Mouse (Mus musculus): ENCODE results near the gene Prss32. TPM values are rescaled to one million over a fixed set of nuclear protein-coding genes. Genes with fewer than 3 reads are reported as not detected.

The Prss32 gene
- polyA plus RNA-seq, 1 experiment, result 0.10 TPM

Other genes starting within 250 kb of the Prss32 start
- gene Zfp13, start 244.4 kb upstream of the Prss32 start, polyA plus RNA-seq (2012; rRNA removed), result 27.8 and 32.2 TPM in 2 replicates
- 0.04 TPM in 1 of 2 replicates, not detected in the other for gene Zscan10, start 243.0 kb upstream of the Prss32 start, polyA plus RNA-seq (2012; rRNA removed)
- gene Mmp25, start 198.6 kb upstream of the Prss32 start, polyA plus RNA-seq (2012; rRNA removed), result 0.38 and 0.40 TPM in 2 replicates
- not detected in 2 replicates for gene Bicdl2, start 183.3 kb upstream of the Prss32 start, polyA plus RNA-seq (2012; rRNA removed)
- 114 and 144 TPM in 2 replicates for gene Hcfc1r1, start 170.3 kb upstream of the Prss32 start, polyA plus RNA-seq (2012; rRNA removed)
- gene Thoc6, start 170.0 kb upstream of the Prss32 start, polyA plus RNA-seq (2012; rRNA removed), result 9.1 and 11.3 TPM in 2 replicates
- gene Tnfrsf12a, start 166.4 kb upstream of the Prss32 start, polyA plus RNA-seq (2012; rRNA removed), result 5.6 and 7.0 TPM in 2 replicates
- gene Cldn6, start 164.6 kb upstream of the Prss32 start, polyA plus RNA-seq (2012; rRNA removed), result 0.08 and 0.17 TPM in 2 replicates
- gene Cldn9, start 159.8 kb upstream of the Prss32 start, polyA plus RNA-seq (2012; rRNA removed), result 0.14 and 0.19 TPM in 2 replicates
- gene 1520401A03Rik, start 121.1 kb upstream of the Prss32 start, polyA plus RNA-seq (2012; rRNA removed), result 0.13 and 0.24 TPM in 2 replicates
- gene Pkmyt1, start 117.5 kb upstream of the Prss32 start, polyA plus RNA-seq (2012; rRNA removed), result 8.1 and 8.7 TPM in 2 replicates
- 47.2 and 49.8 TPM in 2 replicates for gene Paqr4, start 103.0 kb upstream of the Prss32 start, polyA plus RNA-seq (2012; rRNA removed)
- gene Kremen2, start 98.0 kb upstream of the Prss32 start, polyA plus RNA-seq (2012; rRNA removed), result 0.38 and 0.52 TPM in 2 replicates
- gene Flywch1, start 72.3 kb upstream of the Prss32 start, polyA plus RNA-seq (2012; rRNA removed), result 208 and 231 TPM in 2 replicates
- gene Flywch2, start 57.8 kb upstream of the Prss32 start, polyA plus RNA-seq (2012; rRNA removed), result 38.8 and 41.8 TPM in 2 replicates
- gene Srrm2, start 53.3 kb upstream of the Prss32 start, polyA plus RNA-seq (2012; rRNA removed), result 732 and 866 TPM in 2 replicates
- 610 and 742 TPM in 2 replicates for gene Elob, start 14.7 kb upstream of the Prss32 start, polyA plus RNA-seq (2012; rRNA removed)
- 0.16 and 1.0 TPM in 2 replicates for gene Prss33, start 7.8 kb upstream of the Prss32 start, polyA plus RNA-seq (2012; rRNA removed)
- 0.10 and 0.15 TPM in 2 replicates for gene Prss41, start 317 bp downstream of the Prss32 start, polyA plus RNA-seq (2012; rRNA removed)
- not detected in 2 replicates for gene Prss21, start 24.2 kb downstream of the Prss32 start, polyA plus RNA-seq (2012; rRNA removed)
- not detected in 2 replicates for gene Dcpp1, start 37.0 kb downstream of the Prss32 start, polyA plus RNA-seq (2012; rRNA removed)
- not detected in 2 replicates for gene Dcpp2, start 37.0 kb downstream of the Prss32 start, polyA plus RNA-seq (2012; rRNA removed)
- gene Dcpp3, start 73.6 kb downstream of the Prss32 start, polyA plus RNA-seq (2012; rRNA removed), result not detected in 2 replicates
- not detected in 2 replicates for gene Sbp, start 97.8 kb downstream of the Prss32 start, polyA plus RNA-seq (2012; rRNA removed)
- gene Sbpl, start 111.4 kb downstream of the Prss32 start, polyA plus RNA-seq (2012; rRNA removed), result not detected in 2 replicates
- gene Prss30, start 136.7 kb downstream of the Prss32 start, polyA plus RNA-seq (2012; rRNA removed), result 1.0 and 4.4 TPM in 2 replicates
- 1.4 and 1.8 TPM in 2 replicates for gene Prss22, start 154.2 kb downstream of the Prss32 start, polyA plus RNA-seq (2012; rRNA removed)
- gene Prss27, start 194.3 kb downstream of the Prss32 start, polyA plus RNA-seq (2012; rRNA removed), result not detected in 2 replicates
- 29.0 and 29.8 TPM in 2 replicates for gene Kctd5, start 229.6 kb downstream of the Prss32 start, polyA plus RNA-seq (2012; rRNA removed)

Data from frontal cortex, adult 2 months (tissue).